Mouse (Mus musculus) C2C12 (cell line): Measurements from ENCODE around the gene Crisp2.

Experiments used
- CEBPB ChIP-seq: IDR thresholded peaks from one replicate; pipeline ENCODE4 v1.6.1; 2011; ENCODE audit warnings: low read depth, mild to moderate bottlenecking, control low read depth, moderate library complexity
- CTCF ChIP-seq: IDR thresholded peaks from one replicate; pipeline ENCODE4 v1.5.1; 2011; ENCODE audit not compliant: control insufficient read depth, insufficient read depth, insufficient read length
- FOSL1 ChIP-seq: IDR thresholded peaks from one replicate; pipeline ENCODE4 v1.8.0; 2011; ENCODE audit warnings: mild to moderate bottlenecking, low read length; ENCODE audit not compliant: poor library complexity, insufficient read depth, severe bottlenecking
- MAX ChIP-seq: IDR thresholded peaks from one replicate; pipeline ENCODE4 v1.6.1; 2011; ENCODE audit warnings: mild to moderate bottlenecking, control low read depth

GRCm38 (mm10) chr17:40808071-40808470, 1.3 kb upstream of the Crisp2 start:
- TF ChIP-seq CTCF (no peak), MAX (no peak), CEBPB (no peak), FOSL1 (no peak)
